Mouse (Mus musculus) forebrain, postnatal 0 days (tissue): ENCODE measurements at regions not wholly inside any gene's neighbourhood (a gene's known extent, or its start where the extent isn't known, plus 50 kb on each side); places are given as distances from the start of the nearest gene placed in this dataset.
A peak's percentile ranks its signal among the peaks of the same experiment; 100 is the strongest.

Experiments used
- ATAC-seq: fragments of 200-750 bp; cut with Nextera tagmentation; 2 replicates; pipeline ENCODE4 v1.8.0; 2017; ENCODE audit warnings: mild to moderate bottlenecking, moderate library complexity
- DNase-seq: peaks from one replicate; pipeline ENCODE4 v3.0.0-alpha.2; 2015
- H3K27ac ChIP-seq: fragments of 300-500 bp; sonication (generic); 2 replicates; pipeline ENCODE4 v1.5.1; 2014; ENCODE audit warnings: low read depth, mild to moderate bottlenecking, antibody characterized with exemption, low read length, moderate library complexity, mixed read lengths
- H3K27me3 ChIP-seq: fragments of 300-500 bp; sonication (generic); 2 replicates; pipeline ENCODE4 v1.6.1; 2014; ENCODE audit warnings: mild to moderate bottlenecking, low read length, mixed read lengths; ENCODE audit not compliant: insufficient read depth
- H3K36me3 ChIP-seq: fragments of 300-500 bp; sonication (generic); 2 replicates; pipeline ENCODE4 v1.6.1; 2014; ENCODE audit warnings: mild to moderate bottlenecking, moderate library complexity; ENCODE audit not compliant: insufficient read depth
- H3K4me1 ChIP-seq: fragments of 300-500 bp; sonication (generic); 2 replicates; pipeline ENCODE4 v1.6.1; 2014; ENCODE audit warnings: antibody characterized with exemption; ENCODE audit not compliant: insufficient read depth
- H3K4me2 ChIP-seq: fragments of 300-500 bp; sonication (generic); 2 replicates; pipeline ENCODE4 v1.6.1; 2014; ENCODE audit warnings: low read depth, mild to moderate bottlenecking, moderate library complexity
- H3K4me3 ChIP-seq: fragments of 300-500 bp; sonication (generic); 2 replicates; pipeline ENCODE4 v1.5.1; 2014; ENCODE audit warnings: low read depth, low read length, mixed read lengths
- H3K9ac ChIP-seq: fragments of 300-500 bp; sonication (generic); 2 replicates; pipeline ENCODE4 v1.6.1; 2014; ENCODE audit warnings: mild to moderate bottlenecking
- H3K9me3 ChIP-seq: fragments of 300-500 bp; sonication (generic); 2 replicates; pipeline ENCODE4 v1.6.1; 2016; ENCODE audit warnings: low read length
- CTCF ChIP-seq: sonication (generic); IDR thresholded peaks from 2 replicates; pipeline ENCODE4 v1.5.1; 2016; ENCODE audit warnings: antibody characterized with exemption, control low read depth, low read depth
- WGBS: fragments of 180-500 bp; shearing (Covaris S2); extraction: QIAGEN DNeasy Blood & Tissue Kit; methylation state at CpG from one replicate; pipeline ENCODE4 v1.1.7; 2014; 5-methylcytosine and 5-hydroxymethylcytosine counted together

GRCm38 (mm10) chr17:27333141-27333540, 128.9 kb upstream of the Lemd2 start:
- 81% methylated on average over 6 of the region's 6 CpGs for WGBS
- no peak for ATAC-seq

GRCm38 (mm10) chr17:27332076-27332475, 127.8 kb upstream of the Lemd2 start:
- H3K4me2 ChIP-seq = no peak overlapping the region
- 86% methylated on average over 4 of the region's 4 CpGs for WGBS
- H3K27me3 ChIP-seq = no peaks in the 10 kb centered on the region
- ATAC-seq (no peak), DNase-seq (no peak)
- H3K4me3 ChIP-seq = no peak overlapping the region
- no peak overlapping the region for H3K27ac ChIP-seq
- no peaks in the 10 kb centered on the region for H3K9me3 ChIP-seq
- no peak overlapping the region for H3K9ac ChIP-seq
- H3K4me1 ChIP-seq = no peaks in the 10 kb centered on the region
- TF ChIP-seq CTCF = no peak
- H3K36me3 ChIP-seq = no peaks in the 10 kb centered on the region

More at GRCm38 (mm10) chr17:27333141-27333540, 128.9 kb upstream of the Lemd2 start:
- TF ChIP-seq CTCF = no peak
- H3K9ac ChIP-seq = no peak overlapping the region
- no peaks in the 10 kb centered on the region for H3K36me3 ChIP-seq
- H3K4me2 ChIP-seq = no peak overlapping the region
- H3K9me3 ChIP-seq = no peaks in the 10 kb centered on the region
- no peak overlapping the region for H3K4me3 ChIP-seq
- no peak overlapping the region for H3K27ac ChIP-seq
- no peaks in the 10 kb centered on the region for H3K4me1 ChIP-seq
- no peak for DNase-seq
- H3K27me3 ChIP-seq = no peaks in the 10 kb centered on the region

GRCm38 (mm10) chr17:27331630-27332029, 127.4 kb upstream of the Lemd2 start:
- 61% methylated on average over 5 of the region's 5 CpGs for WGBS

GRCm38 (mm10) chr17:27329791-27330190, 125.5 kb upstream of the Lemd2 start:
- H3K4me3 ChIP-seq = no peak overlapping the region
- no peak overlapping the region for H3K27ac ChIP-seq
- H3K9me3 ChIP-seq = no peaks in the 10 kb centered on the region
- no peak overlapping the region for H3K9ac ChIP-seq
- no peak for ATAC-seq
- H3K36me3 ChIP-seq = no peaks in the 10 kb centered on the region
- 57% methylated on average over 6 of the region's 6 CpGs for WGBS
- no peaks in the 10 kb centered on the region for H3K4me1 ChIP-seq
- no peak for DNase-seq
- H3K27me3 ChIP-seq = peaks cover 7% of the 10 kb centered on the region; the same call in 1 of the 2 replicates
- no peak overlapping the region for H3K4me2 ChIP-seq
- TF ChIP-seq CTCF = no peak

More at GRCm38 (mm10) chr17:27331630-27332029, 127.4 kb upstream of the Lemd2 start:
- H3K9me3 ChIP-seq = no peaks in the 10 kb centered on the region
- no peak overlapping the region for H3K4me2 ChIP-seq
- H3K36me3 ChIP-seq = no peaks in the 10 kb centered on the region
- TF ChIP-seq CTCF = no peak
- ATAC-seq (no peak), DNase-seq (no peak)
- no peaks in the 10 kb centered on the region for H3K4me1 ChIP-seq
- no peak overlapping the region for H3K27ac ChIP-seq
- no peak overlapping the region for H3K9ac ChIP-seq
- no peak overlapping the region for H3K4me3 ChIP-seq
- no peaks in the 10 kb centered on the region for H3K27me3 ChIP-seq

- no peak for TF ChIP-seq CTCF
- WGBS = 87% methylated on average over 8 of the region's 8 CpGs
- no peaks in the 10 kb centered on the region for H3K4me1 ChIP-seq
- no peak overlapping the region for H3K4me3 ChIP-seq
- ATAC-seq (no peak), DNase-seq (no peak)
- H3K27ac ChIP-seq = no peak overlapping the region
- no peaks in the 10 kb centered on the region for H3K36me3 ChIP-seq
- no peak overlapping the region for H3K4me2 ChIP-seq
- H3K27me3 ChIP-seq = peaks cover 14% of the 10 kb centered on the region; the same call in 1 of the 2 replicates
- H3K9ac ChIP-seq = no peak overlapping the region
- no peaks in the 10 kb centered on the region for H3K9me3 ChIP-seq
Measured at GRCm38 (mm10) chr17:27329183-27329582, 124.9 kb upstream of the Lemd2 start.

GRCm38 (mm10) chr17:27325002-27325460, 120.8 kb upstream of the Lemd2 start:
- Histone ChIP-seq H3K4me2 (peak overlapping the region; percentile 35), H3K4me3 (no peak overlapping the region), H3K27me3 (peaks cover 14% of the 10 kb centered on the region; the same call in 1 of the 2 replicates), H3K9ac (no peak overlapping the region), H3K27ac (no peak overlapping the region), H3K9me3 (no peaks in the 10 kb centered on the region), H3K4me1 (no peaks in the 10 kb centered on the region), H3K36me3 (no peaks in the 10 kb centered on the region)
- 10% methylated on average over 18 of the region's 18 CpGs for WGBS
- peak; percentile 84 for ATAC-seq
- no peak for TF ChIP-seq CTCF
- DNase-seq = peak; percentile 62

GRCm38 (mm10) chr17:27323513-27323912, 119.2 kb upstream of the Lemd2 start:
- Histone ChIP-seq H3K4me1 (no peaks in the 10 kb centered on the region), H3K4me3 (no peak overlapping the region), H3K36me3 (no peaks in the 10 kb centered on the region), H3K4me2 (no peak overlapping the region), H3K9me3 (no peaks in the 10 kb centered on the region), H3K27me3 (peaks cover 14% of the 10 kb centered on the region; the same call in 1 of the 2 replicates), H3K9ac (no peak overlapping the region), H3K27ac (no peak overlapping the region)
- WGBS = 84% methylated on average over 2 of the region's 2 CpGs
- TF ChIP-seq CTCF = no peak
- DNase-seq (no peak), ATAC-seq (no peak)
